Mouse (Mus musculus) mesoderm, embryonic 11.5 days (tissue): Measurements from ENCODE around the gene Adamts14.
A peak's percentile ranks its signal among the peaks of the same experiment; 100 is the strongest.

Experiments
- DNase-seq: peaks from one replicate; pipeline ENCODE4 v3.0.0-alpha.2; 2012; ENCODE audit warnings: low read depth, low spot score

Adamts14 gene

GRCm38 (mm10) chr10:61179927-61180326 is 93.3 kb downstream of the Adamts14 start:
- no peak for DNase-seq

DNA sequence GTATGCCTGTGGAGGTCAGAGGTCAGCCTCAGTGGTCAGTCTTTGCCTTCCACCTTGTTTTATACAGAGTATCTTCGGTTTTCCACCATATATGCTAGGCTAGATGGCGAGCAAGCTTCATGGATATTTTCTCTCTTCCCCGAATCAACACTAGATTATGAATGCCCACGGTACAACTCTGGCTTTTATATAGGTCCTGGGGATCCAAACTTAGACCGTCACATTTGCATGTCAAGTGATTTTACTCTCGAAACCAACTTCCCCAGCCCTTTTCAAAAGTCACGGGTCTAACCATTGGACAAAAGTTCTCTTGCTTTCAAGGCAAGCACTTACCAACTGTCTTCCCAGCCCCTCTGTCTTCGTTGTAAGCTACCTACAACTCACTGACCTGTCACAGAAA is 94.6 kb downstream of the Adamts14 start:
- DNase-seq: no peak

- no peak for DNase-seq
Measured at GRCm38 (mm10) chr10:61177751-61178150, 95.5 kb downstream of the Adamts14 start.

- DNase-seq: no peak
Measured at GRCm38 (mm10) chr10:61176221-61176790, 96.9 kb downstream of the Adamts14 start.

- peak; percentile 58 for DNase-seq
Measured at GRCm38 (mm10) chr10:61175442-61176204, 97.6 kb downstream of the Adamts14 start.

DNA sequence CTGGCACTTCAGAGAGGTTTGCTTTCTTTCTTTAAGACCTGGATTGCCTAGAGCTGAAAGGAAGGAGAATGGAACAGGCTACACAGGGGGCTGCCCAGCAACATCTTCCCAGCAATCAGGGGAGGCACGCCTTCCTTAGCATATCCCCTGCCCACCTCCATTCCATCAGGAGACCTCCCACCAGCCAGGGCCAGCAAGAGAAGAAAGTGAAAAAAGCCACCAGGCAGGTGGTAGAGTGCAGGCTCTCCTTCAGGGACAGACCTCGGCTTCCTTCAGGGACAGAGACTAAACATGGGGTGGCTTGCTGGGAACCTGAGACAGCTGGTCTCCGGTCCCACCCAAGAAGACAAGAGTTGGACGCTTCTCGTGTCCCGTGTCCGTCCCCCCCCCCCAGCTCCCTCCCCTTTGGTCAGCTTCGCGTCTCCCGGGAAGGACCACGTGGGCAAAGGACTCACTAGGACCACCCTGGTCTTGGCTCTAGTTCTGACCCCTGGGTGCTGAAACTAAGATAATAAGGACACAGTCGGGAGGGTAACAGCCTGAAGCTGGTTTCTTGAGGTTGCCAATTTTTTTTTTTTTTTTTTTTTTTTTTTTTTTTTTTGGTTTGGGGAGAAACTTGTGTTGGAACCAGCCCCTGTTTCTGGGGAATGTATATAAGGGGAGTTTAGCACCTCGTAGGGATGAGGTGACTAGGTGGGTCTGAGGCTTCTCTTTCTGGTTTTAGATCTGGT is 98.4 kb downstream of the Adamts14 start:
- no peak for DNase-seq

DNA sequence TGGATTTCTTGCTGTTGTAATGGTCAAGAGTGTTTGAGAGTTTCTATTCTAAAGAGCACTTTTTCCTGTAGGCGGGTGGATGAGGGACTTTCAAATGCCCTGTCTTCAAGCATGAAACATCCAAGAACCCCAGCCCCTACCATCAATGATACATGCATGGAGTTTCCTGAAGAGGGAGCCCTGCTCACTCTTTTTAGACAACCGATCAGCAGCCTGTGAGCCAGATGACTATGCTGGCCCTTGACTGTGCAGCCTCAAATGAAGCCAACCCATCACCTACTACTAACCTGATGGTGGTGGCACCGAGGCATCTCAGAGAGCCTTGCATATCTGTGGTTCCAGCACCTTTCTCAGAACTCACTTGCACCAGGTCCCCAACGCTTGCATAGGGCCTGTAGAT is 100.7 kb downstream of the Adamts14 start:
- no peak for DNase-seq

DNA sequence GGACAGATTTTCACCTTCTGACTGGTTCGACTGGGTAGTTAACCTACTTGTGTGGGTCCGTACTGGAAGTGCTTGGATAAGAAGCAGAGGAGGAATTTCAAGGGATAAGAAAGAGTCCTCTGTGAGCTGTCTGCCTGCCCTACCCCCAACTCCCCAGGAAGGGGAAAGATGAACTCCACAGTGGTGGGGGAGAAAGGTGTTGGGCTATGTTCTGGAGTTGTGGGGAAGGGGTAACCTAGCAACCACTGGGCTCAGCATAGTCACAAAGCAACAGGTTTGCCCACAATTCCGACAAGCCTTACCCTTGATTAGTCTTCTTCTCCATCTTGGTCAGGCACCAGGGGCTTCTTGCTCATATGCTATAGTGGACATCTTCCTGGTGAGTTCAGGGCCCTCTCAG is 101.6 kb downstream of the Adamts14 start, which contains the start of gene Tbata:
Gene Tbata, plus strand, starts transcription at position 301 of the 400 bp plus-strand sequence.
- no peak for DNase-seq

DNA sequence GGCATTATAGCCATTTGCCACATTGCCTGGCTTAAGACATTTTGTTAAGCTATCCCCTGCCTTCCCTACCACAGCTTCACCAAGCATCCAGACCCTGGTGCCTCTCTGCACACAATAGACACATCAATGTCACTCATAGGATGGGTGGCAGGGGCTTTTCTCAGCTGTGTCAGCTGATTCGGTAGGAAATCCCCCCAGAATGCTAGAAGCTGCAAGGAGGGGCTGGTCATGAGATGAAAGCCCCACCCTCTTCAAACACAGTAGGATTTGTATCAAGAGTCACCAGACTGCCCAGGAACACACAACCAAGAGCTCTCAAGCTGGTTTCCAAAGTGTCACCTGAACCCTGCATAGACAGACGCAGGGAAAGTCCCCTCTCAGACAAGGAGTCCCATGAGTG is 104.8 kb downstream of the Adamts14 start:
- DNase-seq: no peak

DNA sequence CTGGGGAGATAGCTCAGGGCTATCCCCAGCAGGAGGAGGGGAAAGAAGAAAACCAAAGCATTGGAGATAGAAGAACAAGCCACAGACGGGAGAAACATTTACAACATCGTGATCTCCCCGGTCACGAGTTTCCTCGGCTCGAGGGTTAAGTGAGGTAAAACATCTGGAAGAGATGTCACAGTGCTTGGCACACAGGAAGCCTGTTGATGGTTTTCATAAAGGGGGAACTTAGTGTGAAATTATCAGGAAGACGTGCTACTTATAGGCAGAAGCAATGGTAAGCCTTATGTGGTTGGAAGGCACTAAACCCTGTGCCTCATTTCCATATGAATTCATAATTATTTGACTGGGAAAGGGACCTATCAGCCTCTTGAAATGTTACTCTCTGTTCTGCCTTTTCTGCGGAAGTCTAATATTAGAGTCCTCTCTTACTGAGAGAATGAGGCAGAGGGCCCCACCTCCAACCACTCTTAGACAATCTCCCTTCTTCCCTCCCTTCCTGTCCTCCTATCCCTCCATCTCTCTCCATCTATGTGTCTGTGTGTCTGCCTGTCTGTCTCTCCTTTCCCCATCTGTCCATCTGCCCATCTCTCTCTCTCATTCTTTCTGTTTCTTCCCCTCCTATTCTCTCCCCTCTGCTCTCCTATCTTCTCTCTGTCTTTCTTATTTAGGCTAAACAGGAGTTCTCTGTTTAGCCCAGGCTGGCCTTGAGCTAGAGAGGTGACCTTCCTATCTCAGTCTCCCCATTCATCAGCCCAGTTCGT is 105.7 kb downstream of the Adamts14 start:
- no peak for DNase-seq

DNA sequence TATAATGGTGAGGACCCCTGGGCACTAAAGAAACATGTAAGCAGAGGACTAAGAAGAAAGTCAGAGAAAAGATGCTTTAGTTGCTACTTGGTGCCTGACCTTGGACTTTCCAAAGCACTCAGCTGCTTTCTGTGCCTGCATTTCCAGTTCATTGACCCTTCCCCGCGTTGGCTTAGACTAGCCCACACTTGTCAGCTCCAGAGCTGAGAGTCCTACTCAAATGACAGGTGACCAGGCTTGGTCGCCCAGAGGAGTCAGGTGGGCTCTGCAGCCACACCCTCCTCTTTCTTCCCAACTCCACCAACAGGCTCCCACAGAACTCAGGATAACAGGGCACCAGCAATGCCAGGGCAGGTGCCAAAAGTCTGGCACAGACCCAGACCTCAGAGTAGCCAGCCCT is 110.9 kb downstream of the Adamts14 start:
- no peak for DNase-seq

- no peak for DNase-seq
Measured at GRCm38 (mm10) chr10:61160671-61161070, 112.6 kb downstream of the Adamts14 start.

DNA sequence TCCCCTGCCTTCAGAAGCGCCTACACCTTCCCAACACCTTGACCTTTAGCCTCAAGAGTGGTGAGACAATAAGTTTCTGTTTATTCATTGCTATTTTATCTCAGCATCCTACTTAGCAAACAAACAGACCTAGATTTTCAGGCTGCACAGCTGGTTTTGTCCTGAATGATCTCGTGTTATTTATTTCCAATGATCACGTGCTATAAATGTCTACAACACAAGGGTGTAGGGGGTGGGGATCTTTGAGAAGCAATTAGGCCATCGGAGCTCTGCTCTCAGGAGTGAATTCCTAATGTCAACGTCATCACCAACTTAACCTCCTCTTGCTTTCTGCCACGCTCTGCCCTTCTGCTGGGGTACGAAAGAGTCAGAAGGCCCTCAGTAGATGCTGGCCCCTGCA is 113.1 kb downstream of the Adamts14 start:
- DNase-seq: no peak

DNA sequence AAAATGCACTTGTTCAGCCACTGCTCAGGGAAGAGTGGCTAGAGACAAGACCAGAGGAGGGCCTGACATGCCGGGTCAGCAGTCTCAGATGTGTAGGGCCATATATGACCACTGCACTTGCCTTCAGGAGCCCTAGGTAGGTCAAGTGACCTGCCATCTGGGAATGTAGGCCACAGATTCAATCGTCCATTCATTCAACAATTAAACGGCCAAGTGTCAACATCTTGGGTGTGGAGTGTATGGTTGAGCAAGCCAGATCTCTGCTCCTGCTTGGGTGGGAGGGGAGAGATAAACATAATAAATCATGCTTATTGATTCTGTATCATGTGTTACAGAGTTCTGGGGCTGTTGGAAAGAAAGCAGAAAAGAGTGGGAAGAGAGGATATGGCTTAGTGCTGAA is 114.6 kb downstream of the Adamts14 start:
- no peak for DNase-seq

DNA sequence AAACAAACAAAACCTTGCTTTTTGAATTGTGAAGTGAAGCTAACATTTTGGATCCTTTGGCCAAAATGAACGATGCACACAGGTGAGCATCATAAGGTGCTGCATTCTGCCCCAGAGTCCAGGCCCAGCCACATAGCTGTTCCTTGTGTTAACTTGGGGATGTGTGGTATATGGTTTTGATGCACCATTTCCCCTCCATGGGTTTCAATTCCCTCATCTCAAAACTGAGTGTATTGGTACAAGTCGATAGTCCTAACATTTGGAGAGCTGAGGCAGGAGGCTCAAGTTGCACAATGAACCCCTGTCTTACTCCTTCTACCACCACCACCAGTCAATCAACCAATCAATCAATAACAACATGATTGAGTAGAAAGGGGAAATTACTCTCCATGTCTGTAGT is 116.8 kb downstream of the Adamts14 start:
- DNase-seq: no peak

DNA sequence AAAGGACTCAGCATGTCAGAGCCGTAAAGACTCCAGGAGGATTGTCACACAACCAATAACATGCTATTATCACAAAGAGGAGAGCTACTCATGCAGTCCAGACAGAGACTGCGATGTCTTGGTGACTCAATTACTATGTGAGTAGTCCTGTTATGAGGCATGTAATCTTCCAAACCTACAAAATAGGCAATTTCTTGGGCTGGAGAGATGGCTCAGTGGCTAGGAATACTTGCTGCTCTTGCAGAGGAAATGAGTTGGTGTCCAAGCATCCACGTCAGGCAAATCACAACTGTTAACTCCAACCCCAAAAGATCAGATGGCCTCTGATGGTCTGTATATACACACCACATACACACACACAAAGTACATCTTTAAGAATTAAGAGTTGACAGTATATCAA is 117.6 kb downstream of the Adamts14 start:
- DNase-seq: no peak

DNA sequence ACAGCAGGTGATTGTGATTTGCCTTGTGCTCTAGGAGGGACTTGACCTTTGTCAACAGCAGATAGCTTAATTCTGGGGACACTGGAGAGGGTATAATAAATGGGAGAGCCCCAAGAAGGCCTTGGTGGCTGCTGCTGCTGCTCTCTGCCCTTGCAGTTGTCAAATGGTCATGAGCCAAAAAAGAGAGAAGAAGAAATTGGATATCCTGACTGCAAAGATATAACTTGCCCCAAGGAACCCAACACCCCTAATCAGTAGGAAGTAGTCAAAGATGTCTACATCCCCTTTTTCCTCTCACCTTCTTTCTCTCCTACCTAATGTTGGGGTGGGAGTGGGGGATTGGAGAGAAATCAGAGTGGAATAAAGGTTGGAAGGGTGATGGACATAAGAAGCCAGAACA is 121.1 kb downstream of the Adamts14 start:
- no peak for DNase-seq

DNA sequence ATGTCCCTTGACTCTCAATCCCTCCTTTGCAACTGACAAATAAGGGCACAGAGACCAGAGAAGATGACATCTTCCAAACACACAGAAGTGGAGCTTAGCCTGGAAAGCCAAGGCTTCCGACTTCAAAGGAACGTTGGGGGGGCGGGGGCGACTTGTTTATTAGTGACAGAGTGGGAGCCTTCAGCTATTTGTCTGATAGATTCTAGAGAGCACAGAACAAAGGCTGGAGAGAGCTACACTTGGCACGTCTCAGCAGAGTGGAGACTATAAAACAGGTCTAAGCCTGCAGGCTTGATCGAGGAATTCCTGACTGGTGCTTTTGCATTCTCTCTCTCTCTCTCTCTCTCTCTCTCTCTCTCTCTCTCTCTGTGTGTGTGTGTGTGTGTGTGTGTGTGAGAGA is 122.6 kb downstream of the Adamts14 start:
- peak; percentile 11 for DNase-seq

DNA sequence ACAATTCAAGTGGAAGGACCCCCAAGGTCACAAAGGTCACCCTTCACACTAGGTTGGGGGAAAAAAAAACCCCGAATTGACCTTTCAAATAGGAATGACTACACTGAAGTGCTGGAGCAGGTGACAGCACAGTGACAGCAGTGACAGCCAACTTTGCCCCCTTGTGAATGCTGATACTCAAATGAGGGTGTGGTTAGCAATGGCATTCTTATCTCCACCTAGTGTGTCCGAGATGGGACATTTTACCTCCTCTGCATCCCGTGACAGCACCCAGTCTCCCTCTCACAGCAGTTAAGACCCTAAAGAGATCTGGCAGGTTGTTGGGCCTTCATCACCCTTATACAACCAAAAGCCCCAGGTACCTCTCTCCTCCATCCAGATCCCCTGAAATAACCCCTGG is 123.8 kb downstream of the Adamts14 start:
- DNase-seq: no peak

- DNase-seq: peak; percentile 90
Measured at GRCm38 (mm10) chr10:61147157-61148040, 125.8 kb downstream of the Adamts14 start, which contains the start of gene Sgpl1. Sgpl1 (minus strand) TSS chr10:61147703.
